Mouse (Mus musculus): ENCODE measurements around the gene Pif1.
A peak's percentile ranks its signal among the peaks of the same experiment; 100 is the strongest.

Gene Pif1

GRCm38 (mm10) chr9:65592721-65593120 is 5.8 kb downstream of the Pif1 start:
- no peak for DNase-seq (ENCODE audit: extremely low spot score, low spot score)

- DNase-seq (ENCODE audit: extremely low spot score, low spot score): no peak
These were observed 6.6 kb downstream of the Pif1 start for GRCm38 (mm10) chr9:65593596-65593995.

GRCm38 (mm10) chr9:65598765-65599249 is 11.8 kb downstream of the Pif1 start:
- peak; percentile 48 for DNase-seq (ENCODE audit: extremely low spot score, low spot score)

- DNase-seq (ENCODE audit: extremely low spot score, low spot score): no peak
These were observed 14.0 kb downstream of the Pif1 start for GRCm38 (mm10) chr9:65600951-65601350.

GRCm38 (mm10) chr9:65603401-65604102 is 16.6 kb downstream of the Pif1 start:
- no peak for DNase-seq (ENCODE audit: extremely low spot score, low spot score)

- DNase-seq (ENCODE audit: extremely low spot score, low spot score): peak; percentile 81
These were observed 18.6 kb downstream of the Pif1 start for GRCm38 (mm10) chr9:65605471-65606136.

GRCm38 (mm10) chr9:65606321-65607109 is 19.6 kb downstream of the Pif1 start:
- DNase-seq (ENCODE audit: extremely low spot score, low spot score): no peak

GRCm38 (mm10) chr9:65607120-65607519 is 20.2 kb downstream of the Pif1 start:
- DNase-seq (ENCODE audit: extremely low spot score, low spot score): no peak

GRCm38 (mm10) chr9:65611969-65612486 is 25.1 kb downstream of the Pif1 start:
- DNase-seq (ENCODE audit: extremely low spot score, low spot score): no peak

GRCm38 (mm10) chr9:65613098-65613497 is 26.1 kb downstream of the Pif1 start:
- no peak for DNase-seq (ENCODE audit: extremely low spot score, low spot score)

GRCm38 (mm10) chr9:65619311-65619710 is 32.4 kb downstream of the Pif1 start:
- DNase-seq (ENCODE audit: extremely low spot score, low spot score): no peak

GRCm38 (mm10) chr9:65621196-65621595 is 34.2 kb downstream of the Pif1 start:
- DNase-seq (ENCODE audit: extremely low spot score, low spot score): no peak

- DNase-seq (ENCODE audit: extremely low spot score, low spot score): no peak
These were observed 34.7 kb downstream of the Pif1 start for GRCm38 (mm10) chr9:65621666-65622065.

- DNase-seq (ENCODE audit: extremely low spot score, low spot score): no peak
These were observed 35.9 kb downstream of the Pif1 start for GRCm38 (mm10) chr9:65622826-65623225.

GRCm38 (mm10) chr9:65624266-65624665 is 37.3 kb downstream of the Pif1 start:
- no peak for DNase-seq (ENCODE audit: extremely low spot score, low spot score)

- DNase-seq (ENCODE audit: extremely low spot score, low spot score): peak; percentile 61
These were observed 42.2 kb downstream of the Pif1 start, which contains the start of gene Rbpms2 for GRCm38 (mm10) chr9:65629025-65629766. Gene Rbpms2, plus strand, starts transcription at chr9:65629648.

- peak; percentile 80 for DNase-seq (ENCODE audit: extremely low spot score, low spot score)
These were observed 43.0 kb downstream of the Pif1 start for GRCm38 (mm10) chr9:65629767-65630630.

- DNase-seq (ENCODE audit: extremely low spot score, low spot score): peak; percentile 73
These were observed 43.8 kb downstream of the Pif1 start for GRCm38 (mm10) chr9:65630631-65631353.

GRCm38 (mm10) chr9:65631354-65632021 is 44.5 kb downstream of the Pif1 start:
- no peak for DNase-seq (ENCODE audit: extremely low spot score, low spot score)
